Mouse (Mus musculus): ENCODE measurements around the gene Ssmem1.

GRCm38 (mm10) chr6:30460750-30461446, 48.8 kb upstream of the Ssmem1 start:
- TF ChIP-seq CTCF (IDR thresholded peaks at IDR 0.05; ENCODE audit: low read depth), result no peak
- TF ChIP-seq EP300 (IDR thresholded peaks at IDR 0.05; ENCODE audit: low read depth), result no peak

Measured in liver, postnatal 0 days (tissue).